Mouse (Mus musculus) ES-E14 (cell line): Measurements from ENCODE around the gene Ccdc103. TPM values are rescaled to one million over a fixed set of nuclear protein-coding genes. Genes with fewer than 3 reads are reported as not detected.
A peak's percentile ranks its signal among the peaks of the same experiment; 100 is the strongest.

ENCODE experiments used
- DNase-seq: peaks from one replicate; pipeline ENCODE4 v3.0.0-alpha.2; 2013; ENCODE audit warnings: low read depth, low spot score
- H3K27ac ChIP-seq: 2 replicates; pipeline ENCODE4 v1.5.1; 2012; ENCODE audit warnings: low read depth, mild to moderate bottlenecking, low read length, moderate library complexity, mixed read lengths; ENCODE audit not compliant: poor library complexity, insufficient read depth, severe bottlenecking
- H3K36me3 ChIP-seq: 2 replicates; pipeline ENCODE4 v1.6.1; 2012; ENCODE audit warnings: mild to moderate bottlenecking, low read length, moderate library complexity, mixed read lengths; ENCODE audit not compliant: control insufficient read depth, poor library complexity, insufficient read depth, severe bottlenecking
- H3K4me1 ChIP-seq, 2 experiments: fragments of 150-350 bp in 1 of 2; sonication (generic) in 1 of 2; 2 replicates each; pipeline ENCODE4 v1.6.1; 2012; ENCODE audit warnings: low read length in 2 of 2, mild to moderate bottlenecking in 1 of 2, mixed read lengths in 1 of 2; ENCODE audit not compliant: control insufficient read depth in 2 of 2, insufficient read depth in 2 of 2, poor library complexity in 1 of 2
- H3K4me3 ChIP-seq, 2 experiments: fragments of 150-350 bp in 1 of 2; sonication (generic) in 1 of 2; 2 replicates each; pipeline ENCODE4 v1.5.1; 2012; ENCODE audit warnings: low read length in 2 of 2, low read depth in 1 of 2, mild to moderate bottlenecking in 1 of 2, mixed read lengths in 1 of 2; ENCODE audit not compliant: insufficient read depth in 1 of 2, poor library complexity in 1 of 2, severe bottlenecking in 1 of 2
- H3K9ac ChIP-seq: 2 replicates; pipeline ENCODE4 v1.6.1; 2012; ENCODE audit warnings: low read depth, mild to moderate bottlenecking, low read length, mixed read lengths; ENCODE audit not compliant: poor library complexity, insufficient read depth, severe bottlenecking
- H3K9me3 ChIP-seq: fragments of 150-350 bp; sonication (generic); 2 replicates; pipeline ENCODE4 v1.6.1; 2012; ENCODE audit warnings: low read depth, mild to moderate bottlenecking, low read length; ENCODE audit not compliant: control insufficient read depth, insufficient read depth
- CHD2 ChIP-seq: IDR thresholded peaks from 2 replicates; pipeline ENCODE4 v1.6.1; 2014; ENCODE audit warnings: mild to moderate bottlenecking, low read depth, low read length, inconsistent platforms
- HCFC1 ChIP-seq: IDR thresholded peaks from 2 replicates; pipeline ENCODE4 v1.6.1; 2012; ENCODE audit warnings: low read length, inconsistent platforms, borderline replicate concordance; ENCODE audit not compliant: insufficient read depth
- MAFK ChIP-seq: IDR thresholded peaks from 2 replicates; pipeline ENCODE4 v1.6.1; 2014; ENCODE audit warnings: mild to moderate bottlenecking, low read depth, low read length, inconsistent platforms; ENCODE audit not compliant: insufficient read depth
- ZC3H11A ChIP-seq: IDR thresholded peaks from 2 replicates; pipeline ENCODE4 v1.6.1; 2012; ENCODE audit warnings: low read depth, mild to moderate bottlenecking, inconsistent platforms, low read length, borderline replicate concordance
- ZNF384 ChIP-seq: IDR thresholded peaks from 2 replicates; pipeline ENCODE4 v1.6.1; 2012; ENCODE audit warnings: low read depth, low read length, inconsistent platforms
- in situ Hi-C, 2 experiments: fragments of 600-800 bp; cut with MboI; formaldehyde crosslinking; loops; one replicate each; pipeline ENCODE4 v1.15.1; 2025; ENCODE audit warnings: low sequenced_read_pairs in 2 of 2, inconsistent platforms in 1 of 2; ENCODE audit not compliant: unreplicated experiment in 2 of 2
- total RNA-seq: library from RNA; depleted of rRNA; stranded (reverse); fragments of 300-350 nt; gene quantifications from 2 replicates; pipeline ENCODE4 v1.2.3, GENCODE M21; 2012

Ccdc103 gene
- total RNA-seq, 1 experiment: 1.1 TPM

GRCm38 (mm10) chr11:102851883-102852282 is 29.1 kb upstream of the Ccdc103 start:
- peaks cover 54% of the 10 kb centered on the region for H3K36me3 ChIP-seq
- H3K4me3 ChIP-seq: no peak overlapping the region
- TF ChIP-seq ZC3H11A (0 out of 2 replicates have a peak, but pooled peaks have one; percentile 16), CHD2 (no peak)
- H3K27ac ChIP-seq: no peak overlapping the region
- no peak overlapping the region for H3K9ac ChIP-seq
- DNase-seq: peak; percentile 71
- no peaks in the 10 kb centered on the region for H3K4me1 ChIP-seq
- in situ Hi-C loops: loop anchor here in 1 of 2 experiments (5.0 kb wide), 1 partner anchor 75 kb away; no protein-coding TSS in a partner anchor
- H3K9me3 ChIP-seq: no peaks in the 10 kb centered on the region

- in situ Hi-C loops: loop anchor here in 1 of 2 experiments (5.0 kb wide), 1 partner anchor 76 kb away; no protein-coding TSS in a partner anchor
- no peak for TF ChIP-seq CHD2
- no peak for TF ChIP-seq HCFC1
- no peak for TF ChIP-seq ZC3H11A
- no peak for TF ChIP-seq MAFK
- no peak for TF ChIP-seq ZNF384
- Histone ChIP-seq H3K4me1 (no peaks in the 10 kb centered on the region), H3K4me3 (no peak overlapping the region), H3K36me3 (peaks cover 49% of the 10 kb centered on the region), H3K9me3 (no peaks in the 10 kb centered on the region), H3K27ac (no peak overlapping the region), H3K9ac (no peak overlapping the region)
- peak; percentile 28 for DNase-seq
Measured at GRCm38 (mm10) chr11:102853760-102854159, 27.2 kb upstream of the Ccdc103 start.

- peaks cover 55% of the 10 kb centered on the region for H3K36me3 ChIP-seq
Measured at GRCm38 (mm10) chr11:102855941-102856340, 25.1 kb upstream of the Ccdc103 start.

GRCm38 (mm10) chr11:102858951-102859350 is 22.1 kb upstream of the Ccdc103 start:
- no peak overlapping the region for H3K27ac ChIP-seq
- no peaks in the 10 kb centered on the region for H3K9me3 ChIP-seq
- no peak overlapping the region for H3K4me3 ChIP-seq
- no peak overlapping the region for H3K9ac ChIP-seq
- TF ChIP-seq MAFK: no peak
- no peak for TF ChIP-seq ZC3H11A
- no peak for TF ChIP-seq CHD2
- no peak for TF ChIP-seq ZNF384
- TF ChIP-seq HCFC1: no peak
- in situ Hi-C loops: no loop called here
- H3K36me3 ChIP-seq: peaks cover 65% of the 10 kb centered on the region
- DNase-seq: no peak
- H3K4me1 ChIP-seq: no peaks in the 10 kb centered on the region

More at GRCm38 (mm10) chr11:102855941-102856340, 25.1 kb upstream of the Ccdc103 start:
- no peak for DNase-seq
- TF ChIP-seq ZC3H11A (no peak), ZNF384 (no peak), HCFC1 (no peak), CHD2 (no peak), MAFK (no peak)
- in situ Hi-C loops: no loop called here
- Histone ChIP-seq H3K4me1 (no peaks in the 10 kb centered on the region), H3K4me3 (no peak overlapping the region), H3K27ac (no peak overlapping the region), H3K9ac (no peak overlapping the region), H3K9me3 (no peaks in the 10 kb centered on the region)

- DNase-seq: no peak
- TF ChIP-seq MAFK (no peak), ZC3H11A (no peak), HCFC1 (no peak), ZNF384 (no peak), CHD2 (no peak)
- in situ Hi-C loops: no loop called here
- Histone ChIP-seq H3K4me3 (no peak overlapping the region), H3K27ac (no peak overlapping the region), H3K4me1 (no peaks in the 10 kb centered on the region), H3K36me3 (peaks cover 64% of the 10 kb centered on the region), H3K9ac (no peak overlapping the region), H3K9me3 (no peaks in the 10 kb centered on the region)
Measured at GRCm38 (mm10) chr11:102859933-102860332, 21.1 kb upstream of the Ccdc103 start.
